Mouse (Mus musculus) gastrocnemius, adult 2 months (tissue): Measurements from ENCODE around the gene P2rx1. TPM values are rescaled to one million over a fixed set of nuclear protein-coding genes. Genes with fewer than 3 reads are reported as not detected.

Experiments
- DNase-seq: peaks from one replicate; pipeline ENCODE4 v3.0.0; 2022
- H3K27ac ChIP-seq: fragments of 200-600 bp; 2 replicates; pipeline ENCODE4 v1.8.1; 2022; ENCODE audit warnings: mild to moderate bottlenecking
- H3K4me3 ChIP-seq: fragments of 200-600 bp; 2 replicates; pipeline ENCODE4 v1.8.1; 2022; ENCODE audit warnings: mild to moderate bottlenecking, moderate library complexity
- CTCF ChIP-seq: fragments of 200-600 bp; IDR thresholded peaks from 2 replicates; pipeline ENCODE4 v1.8.1; 2022; ENCODE audit warnings: antibody characterized with exemption, mild to moderate bottlenecking, moderate library complexity
- intact Hi-C: fragments of 180-260 bp; cut with DNase I; formaldehyde crosslinking; loops from one replicate; pipeline ENCODE4 v1.15.1; 2025
- microRNA-seq: library from miRNA; unstranded; fragments of <30 nt; microRNA quantifications from one replicate; pipeline ENCODE4 v1.2.0, GENCODE M21; 2021
- total RNA-seq, 2 experiments: library from RNA; stranded (reverse); gene quantifications; 2 replicates each; pipeline ENCODE4 v1.2.3; 2021

Gene P2rx1
- total RNA-seq, 2 experiments from 2014 or later: 0.15 to 0.56 TPM

DNA sequence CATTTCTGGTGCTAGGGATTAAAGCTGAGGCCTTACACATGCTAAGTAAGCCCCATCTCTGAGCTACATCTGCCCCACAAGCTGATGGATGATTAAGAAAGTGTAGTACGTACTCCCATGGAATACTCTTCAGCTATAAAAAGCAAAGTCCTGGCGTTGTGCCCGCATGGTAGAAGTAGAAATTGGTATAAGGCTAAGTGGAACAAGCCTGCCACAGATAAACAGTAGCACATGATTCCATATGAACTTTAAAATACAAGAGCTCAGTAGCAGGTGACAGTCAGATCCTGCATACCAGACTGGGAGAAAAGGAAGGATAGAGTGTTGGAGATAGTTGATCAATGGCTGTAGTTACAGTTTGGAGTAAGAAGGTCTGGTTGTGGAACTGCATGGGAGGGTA, 62.5 kb downstream of the P2rx1 start:
- no peak for TF ChIP-seq CTCF
- Histone ChIP-seq H3K27ac (no peak overlapping the region), H3K4me3 (no peak overlapping the region)
- intact Hi-C loops: no loop called here
- no peak for DNase-seq

Small RNA genes within 50 kb of the gene (microRNA-seq; reads per million reads assigned to microRNA genes)
- gene Gm44467: not detected

Other genes with a start within 250 kb of the P2rx1 start
- 10 to 100 TPM; 18.5 to 22.3 TPM for gene Cyb5d2, start 203.0 kb upstream of the P2rx1 start, total RNA-seq
- 10 to 100 TPM; 12.8 to 13.3 TPM for gene Zzef1, start 202.9 kb upstream of the P2rx1 start, total RNA-seq
- gene Atp2a3, start 37.9 kb upstream of the P2rx1 start, total RNA-seq: 1 to 10 TPM; 5.1 to 6.2 TPM
- gene Camkk1, start 19.9 kb downstream of the P2rx1 start, total RNA-seq: under 1 TPM; 0.43 to 0.89 TPM
- gene Ncbp3, start 48.7 kb downstream of the P2rx1 start, total RNA-seq: 1 to 10 TPM; 3.2 to 3.9 TPM
- gene Itgae, start 91.5 kb downstream of the P2rx1 start, total RNA-seq: under 1 TPM; 0.08 to 0.17 TPM
- gene Haspin, start 139.2 kb downstream of the P2rx1 start, total RNA-seq: under 1 TPM in 1 of 2 experiments, not detected in 1; 0.08 TPM
- gene P2rx5, start 161.3 kb downstream of the P2rx1 start, total RNA-seq: 10 to 100 TPM in 1 of 2 experiments, 1 to 10 TPM in 1; 7.0 to 12.9 TPM
- 10 to 100 TPM; 82.6 to 93.4 TPM for gene Emc6, start 177.9 kb downstream of the P2rx1 start, total RNA-seq
- gene Tax1bp3, start 178.0 kb downstream of the P2rx1 start, total RNA-seq: 10 to 100 TPM in 1 of 2 experiments, 1 to 10 TPM in 1; 6.5 to 13.9 TPM
- 1 to 10 TPM; 5.7 to 7.8 TPM for gene Ctns, start 199.9 kb downstream of the P2rx1 start, total RNA-seq
- under 1 TPM; 0.50 to 0.66 TPM for gene Shpk, start 200.4 kb downstream of the P2rx1 start, total RNA-seq
- gene Trpv1, start 235.2 kb downstream of the P2rx1 start, total RNA-seq: under 1 TPM; 0.06 to 0.20 TPM